Mouse (Mus musculus) urinary bladder, adult 2 months (tissue): ENCODE results near the gene Mip. TPM values are rescaled to one million over a fixed set of nuclear protein-coding genes. Genes with fewer than 3 reads are reported as not detected.
"Not testable (repeated sequence)": the region's sequence is repeated elsewhere in the genome, so short reads cannot be mapped to it uniquely, and the experiment has no call there.

Experiments used
- DNase-seq: peaks from one replicate; pipeline ENCODE4 v3.0.0; 2022; ENCODE audit warnings: low spot score
- polyA plus RNA-seq: library from polyadenylated mRNA; depleted of rRNA; stranded (reverse); fragments of >200 nt; gene quantifications from 2 replicates; pipeline ENCODE4 v1.2.3, GENCODE M21; 2012

Gene Mip
- polyA plus RNA-seq, 1 experiment = not detected

DNA sequence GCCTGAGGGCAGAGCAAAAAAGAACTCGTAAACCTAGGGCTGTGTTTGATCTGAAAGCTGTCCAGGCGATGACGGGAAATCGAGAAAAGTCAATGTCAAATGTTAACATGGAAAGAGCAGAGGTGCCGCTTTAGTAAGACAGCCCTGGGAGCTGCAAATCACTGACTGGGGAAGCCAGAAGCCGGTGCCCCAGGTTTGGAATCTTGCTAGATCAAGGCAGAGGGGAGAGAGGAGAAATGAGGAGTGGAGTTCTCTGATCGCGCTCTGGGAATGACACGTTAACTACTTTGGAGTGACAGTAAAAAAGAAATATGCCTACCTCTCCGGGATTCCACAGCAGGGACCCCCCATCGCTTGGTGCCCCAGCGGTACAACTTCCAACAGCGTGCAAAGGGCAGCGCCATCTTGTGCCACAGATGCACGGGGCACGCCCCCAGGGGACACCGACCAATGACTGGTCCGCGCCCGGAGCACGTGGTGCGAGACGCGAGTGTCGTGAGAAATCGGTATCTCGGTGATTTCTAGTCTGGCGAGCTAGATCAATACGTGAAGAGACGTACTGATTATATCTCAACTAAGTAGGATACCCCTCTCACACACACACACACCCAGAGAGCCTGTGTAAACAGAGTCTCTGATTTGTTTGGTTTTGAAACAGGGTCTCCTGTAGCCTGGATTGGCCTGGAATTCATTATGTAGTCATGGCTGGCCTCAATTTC lies 14.1 kb upstream of the Mip start, which contains the start of gene Spryd4:
TSS of gene Spryd4 (minus strand) at position 418 of the 719 bp plus-strand sequence.
- DNase-seq = peak; percentile 80

DNA sequence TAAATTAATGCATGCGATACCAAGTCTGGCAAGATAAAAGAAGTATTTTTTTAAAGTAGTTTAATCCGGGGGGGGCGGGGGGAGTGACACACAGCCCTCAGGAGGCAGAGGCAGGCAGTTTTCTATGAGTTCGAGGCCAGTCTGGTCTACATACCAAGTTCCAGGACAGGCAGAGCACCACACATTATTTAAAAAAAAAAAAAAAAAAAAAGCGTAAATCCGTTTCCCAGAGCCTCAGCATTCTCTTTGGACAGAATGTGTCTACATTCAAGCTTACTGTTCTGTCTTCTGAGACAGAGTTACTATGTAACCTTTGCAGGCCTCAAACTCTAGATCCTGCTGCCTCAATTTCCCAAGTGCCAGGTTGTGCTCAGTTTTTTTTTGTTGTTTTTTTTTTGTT lies 13.5 kb upstream of the Mip start:
- no peak for DNase-seq

DNA sequence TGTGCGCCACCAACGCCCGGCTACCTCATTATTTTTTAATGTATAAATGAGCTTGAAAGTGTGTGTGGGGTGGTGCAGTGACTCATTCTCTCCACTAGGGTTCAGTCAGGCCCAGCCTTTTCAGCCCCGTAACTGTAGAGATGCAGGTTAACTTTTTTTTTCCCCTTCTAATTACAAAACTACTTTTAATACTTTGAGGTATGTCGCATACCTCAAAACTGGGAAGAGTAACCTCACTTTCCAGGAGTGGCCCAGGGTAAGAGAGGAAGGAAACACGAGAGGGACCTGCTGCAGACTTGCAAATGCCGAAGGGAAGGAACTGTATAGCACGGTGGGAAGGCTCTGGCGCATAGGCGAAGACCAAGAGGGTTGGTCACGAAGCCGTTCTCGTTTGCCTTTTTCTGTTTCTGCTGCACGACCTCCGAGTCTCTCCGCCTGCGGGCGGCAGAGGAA lies 12.7 kb upstream of the Mip start:
- no peak for DNase-seq

DNA sequence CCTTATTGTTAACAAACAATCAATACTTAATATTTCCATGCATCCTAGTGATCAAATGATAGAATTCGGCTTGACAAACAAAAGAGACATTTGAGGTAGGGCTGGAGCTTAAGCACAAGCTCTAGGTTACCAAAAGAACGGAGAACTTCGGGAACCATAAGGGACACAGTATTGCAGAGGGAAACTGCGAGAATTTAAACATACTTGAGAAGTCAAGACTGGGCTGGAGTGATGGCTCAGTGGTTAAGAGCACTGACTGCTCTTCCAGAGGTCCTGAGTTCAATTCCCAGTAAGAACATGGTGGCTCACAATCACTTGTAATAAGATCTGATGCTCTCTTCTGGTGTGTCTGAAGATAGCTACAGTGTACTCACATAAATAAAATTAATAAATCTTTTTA lies 11.5 kb upstream of the Mip start:
- DNase-seq = not testable (repeated sequence)

DNA sequence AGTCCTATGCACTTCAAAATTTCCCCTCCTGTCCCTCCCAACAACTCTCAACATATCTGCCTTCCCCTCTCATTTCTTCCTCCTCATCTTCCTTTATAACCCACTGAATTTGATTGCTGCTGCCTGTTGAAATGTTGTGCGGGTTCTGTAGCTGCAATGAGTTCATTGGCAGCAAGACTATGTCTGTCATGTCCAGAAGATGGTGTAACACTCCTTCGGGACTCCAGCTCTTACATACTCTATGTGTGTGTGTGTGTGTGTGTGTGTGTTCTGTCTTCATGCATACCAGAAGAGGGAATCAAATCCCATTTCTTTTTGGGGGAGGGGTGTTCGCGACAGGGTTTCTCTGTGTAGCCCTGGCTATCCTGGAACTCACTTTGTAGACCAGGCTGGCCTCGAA lies 10.7 kb upstream of the Mip start:
- no peak for DNase-seq

DNA sequence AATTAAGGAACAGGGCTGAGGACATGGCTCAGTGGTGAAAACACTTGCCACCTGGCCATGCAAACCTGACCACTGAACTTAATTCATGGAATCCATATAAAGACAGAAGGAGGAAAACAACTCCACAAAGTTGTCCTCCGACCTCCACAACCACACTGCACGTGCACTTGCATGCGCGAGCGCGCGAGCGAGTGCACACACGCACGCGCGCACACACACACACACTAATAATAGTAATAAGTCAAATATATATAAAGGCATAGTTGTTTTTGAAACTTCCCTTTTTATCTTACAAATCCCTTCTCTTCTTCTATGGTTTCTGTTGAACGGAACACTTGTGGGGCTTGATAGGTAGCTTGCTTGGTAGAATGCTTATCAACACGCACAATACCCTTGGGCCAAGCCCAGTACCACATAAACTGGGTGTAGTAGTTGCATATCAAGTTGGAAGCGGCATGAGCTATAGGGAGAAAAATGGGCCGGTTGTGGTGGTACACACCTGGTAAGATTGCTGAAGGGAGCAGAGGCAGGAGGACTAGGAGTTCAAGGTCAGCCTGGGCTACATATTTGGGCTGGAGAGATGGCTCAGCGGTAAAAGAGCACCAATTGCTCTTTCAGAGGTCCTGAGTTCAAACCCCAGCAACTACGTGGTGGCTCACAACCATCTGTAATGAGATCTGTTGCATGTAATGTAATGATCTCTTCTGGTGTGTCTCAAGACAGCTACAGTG lies 7.1 kb upstream of the Mip start:
- DNase-seq = no peak

DNA sequence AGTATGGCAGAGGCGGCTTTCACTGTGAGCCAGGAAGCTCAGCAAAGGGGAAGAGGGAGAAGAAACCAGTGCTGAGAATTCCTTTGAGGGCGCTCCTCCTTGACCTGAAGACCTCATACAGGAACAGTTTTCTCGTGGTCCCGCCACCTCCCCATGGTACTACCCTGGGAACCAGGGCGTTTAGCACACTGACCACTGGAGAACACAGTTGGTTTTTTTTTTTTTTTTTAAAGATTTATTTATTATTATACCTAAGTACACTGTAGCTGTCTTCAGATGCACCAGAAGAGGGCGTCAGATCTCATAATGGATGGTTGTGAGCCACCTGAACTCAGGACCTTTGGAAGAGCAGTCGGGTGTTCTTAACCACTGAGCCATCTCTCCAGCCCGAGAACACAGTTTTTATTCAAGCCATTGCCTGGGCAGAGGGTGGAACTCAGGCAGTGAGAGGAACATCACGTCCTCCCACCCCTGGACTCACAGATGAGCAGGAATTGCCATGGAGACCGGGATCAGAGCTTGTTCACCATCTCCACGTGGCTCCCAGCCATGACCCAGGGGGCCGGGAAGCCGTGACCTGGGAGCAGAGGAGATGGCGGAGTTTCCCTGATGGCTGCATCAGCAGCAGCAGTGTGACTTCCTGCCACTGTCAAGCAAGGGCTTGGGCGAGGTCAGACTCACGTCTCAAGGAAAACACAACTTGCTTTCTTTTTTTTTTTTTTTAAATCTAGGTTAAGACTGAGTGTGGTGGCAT lies 3.9 kb upstream of the Mip start:
- no peak for DNase-seq

DNA sequence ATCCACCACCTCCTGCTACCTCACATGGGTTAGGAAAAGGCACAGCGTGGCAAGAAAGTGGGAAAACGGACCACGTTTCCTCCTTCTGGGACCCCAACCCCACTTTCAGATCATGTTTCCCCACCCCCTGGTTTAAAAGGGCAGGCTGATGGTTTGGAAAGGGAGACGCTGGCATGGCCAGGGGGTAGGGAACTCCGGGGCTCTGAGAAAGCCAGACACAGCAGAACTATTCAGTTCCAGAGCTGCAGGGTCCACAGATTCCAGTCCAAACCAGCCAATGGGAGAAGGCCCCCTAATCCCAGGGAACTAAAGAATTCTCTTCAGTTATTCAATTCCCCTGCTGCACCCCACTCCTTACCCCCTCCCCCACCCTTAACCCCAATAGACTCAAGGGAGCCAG lies 574 bp upstream of the Mip start:
- no peak for DNase-seq

DNA sequence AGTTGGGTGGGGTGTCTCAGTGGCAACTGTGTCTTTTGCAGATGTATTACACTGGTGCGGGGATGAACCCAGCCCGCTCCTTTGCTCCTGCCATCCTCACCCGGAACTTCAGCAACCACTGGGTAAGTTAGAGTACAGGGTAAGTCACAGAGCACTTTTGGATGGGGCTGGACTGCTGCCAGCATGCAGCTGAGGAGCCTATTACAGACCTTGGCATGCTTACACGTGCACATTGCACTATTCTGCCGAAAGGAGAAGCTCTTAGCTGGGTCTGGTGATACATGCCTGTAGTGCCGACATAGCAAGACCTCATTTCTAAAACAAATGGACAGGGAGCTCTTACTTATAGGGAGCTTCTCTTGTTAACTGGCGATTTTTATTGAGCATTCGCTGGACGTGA lies 2.0 kb downstream of the Mip start:
- no peak for DNase-seq

DNA sequence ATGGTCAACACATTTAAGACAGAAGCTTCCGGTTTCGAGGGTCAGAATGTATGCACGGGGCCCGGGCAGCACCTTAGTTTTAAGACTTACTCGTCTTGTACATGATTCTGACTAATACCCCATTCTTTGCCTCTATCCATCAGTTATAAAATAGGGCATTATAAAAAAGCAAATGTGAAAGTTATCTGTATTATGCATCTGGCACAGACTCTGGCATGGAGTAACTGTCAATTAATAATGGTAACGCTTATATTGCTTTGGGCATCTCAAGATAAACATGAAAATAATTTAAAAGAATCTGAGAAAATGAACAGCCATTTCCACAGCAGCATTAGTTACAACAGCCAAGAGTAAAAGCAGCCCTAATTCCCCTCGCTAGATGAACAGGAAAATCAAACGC lies 2.4 kb downstream of the Mip start:
- no peak for DNase-seq

DNA sequence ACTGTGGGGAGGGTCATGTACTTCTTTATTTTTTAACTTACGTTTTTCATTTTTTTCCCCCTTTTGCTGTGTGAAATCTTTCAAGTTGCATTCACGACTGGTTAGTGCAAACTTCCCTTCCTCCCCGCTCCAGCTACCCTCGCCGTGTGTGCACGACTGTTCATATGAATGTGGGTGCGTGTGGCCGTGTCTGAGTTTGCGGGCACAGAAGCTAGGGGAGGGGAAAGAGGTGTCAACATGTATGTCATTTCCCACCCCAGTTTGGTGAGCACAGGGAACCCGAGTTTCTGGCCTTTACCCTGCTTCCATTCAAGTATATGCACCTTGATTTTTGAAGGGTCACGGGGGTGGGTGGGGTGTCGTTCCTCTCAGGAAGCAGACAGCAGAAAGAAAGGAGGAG lies 4.9 kb downstream of the Mip start:
- no peak for DNase-seq

DNA sequence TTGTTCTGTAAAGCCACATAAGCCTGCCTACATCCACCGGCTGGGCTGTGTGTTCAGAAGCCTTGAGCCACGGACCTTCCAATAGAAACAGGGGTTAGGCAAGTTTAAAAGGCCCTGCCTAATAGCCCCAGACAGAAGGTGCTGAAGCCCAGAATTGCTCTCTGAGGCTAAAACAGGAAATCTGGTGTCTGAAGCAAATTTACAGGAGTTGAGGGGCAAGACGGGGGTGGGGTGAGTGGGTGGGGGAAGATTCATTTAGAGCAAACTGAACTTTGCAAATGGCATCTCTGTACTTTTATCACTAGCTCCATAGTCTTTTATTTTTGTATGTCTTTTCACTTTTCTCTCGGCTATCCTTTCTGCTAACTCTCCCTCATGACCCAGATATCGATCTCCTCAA lies 5.5 kb downstream of the Mip start:
- DNase-seq = no peak

DNA sequence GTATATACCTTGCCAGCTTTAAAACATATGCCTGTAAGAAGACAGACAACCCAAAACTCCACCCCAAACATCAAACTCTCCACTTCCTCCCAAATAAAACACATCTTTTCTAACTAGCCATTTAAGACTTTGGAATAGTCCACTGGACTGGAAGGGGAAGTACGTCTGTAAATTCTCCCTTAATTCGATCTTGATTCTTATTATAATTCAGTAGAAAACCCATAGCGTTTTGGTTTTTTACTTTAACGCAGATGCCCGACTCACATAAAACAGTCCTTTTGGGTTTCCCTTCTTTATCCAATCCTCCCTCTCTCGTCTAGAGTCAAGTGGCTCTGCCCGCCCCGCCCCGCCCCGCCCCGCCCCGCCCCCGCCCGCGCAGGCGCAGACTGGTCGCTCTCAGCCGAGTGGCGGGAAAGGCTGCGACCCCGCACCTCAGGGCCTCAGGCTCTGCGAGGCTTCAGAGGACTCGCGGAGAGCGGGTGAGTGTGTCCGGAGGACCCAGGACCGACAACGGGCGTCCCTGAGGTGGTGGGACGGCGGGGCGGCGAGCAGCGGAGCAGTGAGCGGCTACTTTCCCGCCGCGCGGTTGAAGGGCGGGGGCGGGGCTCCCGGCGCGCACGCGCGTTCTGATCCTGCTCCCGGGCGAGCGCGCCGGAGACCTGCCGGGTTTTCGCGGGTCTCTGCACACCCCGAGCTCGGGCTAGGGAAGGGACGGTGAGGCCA lies 6.2 kb downstream of the Mip start, which contains the start of gene Timeless:
TSS of gene Timeless (plus strand) at position 369 of the 723 bp plus-strand sequence.
- peak; percentile 97 for DNase-seq

DNA sequence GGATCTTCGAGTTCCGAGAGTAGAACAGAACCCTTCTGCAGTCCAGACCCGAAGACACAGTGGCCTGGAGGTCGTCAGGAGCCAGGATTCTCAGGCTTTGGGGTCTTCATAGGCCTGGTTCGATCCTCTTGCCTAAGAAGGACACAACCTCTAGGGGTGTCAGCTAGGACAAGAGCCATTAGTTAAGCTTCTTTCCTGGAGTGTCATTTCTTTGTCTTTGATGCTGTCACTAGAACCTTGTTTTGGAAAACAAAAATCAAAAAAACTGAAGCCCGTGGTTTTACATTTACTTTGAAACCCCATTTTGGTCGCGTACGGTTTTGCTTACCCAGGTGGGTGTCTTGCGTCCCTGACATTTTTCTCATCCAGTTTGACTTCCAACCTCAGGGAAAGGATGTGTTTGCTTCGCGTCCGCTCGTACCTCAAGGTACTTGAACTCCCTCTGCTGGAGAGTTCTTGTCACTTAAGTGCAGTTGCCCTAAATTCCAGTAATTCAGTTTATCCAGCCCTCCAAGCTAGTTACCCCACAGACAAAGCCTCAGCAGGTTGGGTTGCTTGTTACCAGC lies 6.9 kb downstream of the Mip start:
- DNase-seq = no peak

DNA sequence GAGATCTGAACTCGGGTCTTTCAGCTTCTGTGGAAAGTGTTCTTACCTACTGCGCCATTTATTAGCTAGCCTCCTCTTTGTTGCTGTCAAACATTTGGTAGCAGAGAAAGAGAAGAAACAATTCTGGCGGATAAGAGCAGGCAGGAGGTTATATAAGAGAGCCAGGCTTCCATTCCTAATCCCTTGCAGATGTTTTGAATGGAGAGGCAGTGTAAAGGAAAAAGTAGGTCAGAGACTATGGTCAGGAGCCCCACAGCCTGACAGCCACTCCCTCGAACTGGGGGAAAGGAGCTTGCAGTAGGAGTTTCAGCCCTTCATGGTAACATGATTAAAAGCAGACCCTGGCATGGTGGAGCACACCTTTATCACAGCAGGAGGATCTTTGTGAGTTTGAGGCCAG lies 10.7 kb downstream of the Mip start:
- DNase-seq = no peak

DNA sequence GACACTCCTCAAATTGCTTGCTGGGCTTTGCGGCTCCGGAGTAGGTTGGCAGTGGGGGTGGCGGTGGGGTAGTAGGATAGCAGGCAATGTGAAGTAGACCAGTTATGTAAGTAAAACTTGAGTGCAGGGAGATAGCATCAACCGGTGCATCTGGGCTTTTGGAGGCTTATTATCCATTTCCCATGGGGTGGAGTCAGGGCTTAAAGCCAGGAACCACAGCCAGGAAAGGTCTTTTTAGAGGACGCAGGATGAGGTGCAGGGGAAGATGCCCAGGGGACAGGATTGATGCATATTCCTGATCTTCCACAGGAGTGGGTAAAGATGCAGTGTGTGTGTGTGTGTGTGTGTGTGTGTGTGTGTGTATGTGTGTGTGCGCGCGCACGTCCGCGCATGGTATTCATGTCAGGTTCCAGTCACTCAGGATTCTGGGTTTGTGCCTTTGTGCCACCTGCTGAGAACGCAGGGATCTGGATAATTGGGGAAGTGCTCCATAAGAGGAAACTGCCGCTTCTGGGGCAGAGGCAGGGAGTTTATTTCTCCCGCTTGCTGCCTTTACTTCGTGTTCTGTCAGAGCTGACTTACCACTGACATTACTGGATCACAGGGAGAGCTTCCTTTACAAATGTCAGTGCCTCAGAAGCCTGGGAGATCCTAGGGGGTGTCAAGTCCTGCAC lies 12.3 kb downstream of the Mip start:
- DNase-seq = no peak

DNA sequence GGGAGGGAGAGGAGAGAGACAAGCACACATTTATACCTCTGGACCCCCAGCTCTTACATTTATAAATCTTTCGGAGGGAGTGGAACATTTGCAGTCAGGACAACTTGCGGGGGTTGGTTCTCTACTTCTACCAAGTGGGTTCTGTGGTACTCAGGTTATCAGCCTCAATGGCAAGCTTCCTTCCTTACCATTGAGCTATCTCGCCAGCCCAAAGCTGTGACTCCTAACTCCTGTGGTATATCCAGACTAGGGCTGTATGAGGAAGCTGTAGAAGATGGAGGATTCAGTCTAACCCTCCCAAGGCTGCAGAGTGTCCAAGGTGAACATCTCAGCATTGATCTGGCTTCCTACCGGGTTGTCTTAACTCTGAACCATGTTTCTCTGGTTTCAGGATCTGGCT lies 13.5 kb downstream of the Mip start:
- no peak for DNase-seq

DNA sequence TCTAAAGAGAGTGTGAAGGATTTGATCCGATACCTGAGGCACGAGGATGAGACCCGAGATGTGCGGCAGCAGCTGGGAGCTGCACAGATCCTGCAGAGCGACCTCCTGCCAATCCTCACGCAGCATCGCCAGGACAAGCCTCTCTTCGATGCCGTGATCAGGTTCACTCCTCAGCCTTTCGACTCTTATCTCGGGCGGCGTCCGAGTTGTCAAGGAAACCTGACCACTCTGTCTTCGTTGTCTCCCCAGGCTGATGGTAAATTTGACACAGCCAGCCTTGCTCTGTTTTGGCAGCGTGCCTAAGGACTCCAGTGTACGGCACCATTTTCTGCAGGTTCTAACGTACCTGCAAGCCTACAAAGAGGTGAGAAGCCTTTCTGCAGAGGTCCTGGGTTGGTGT lies 14.5 kb downstream of the Mip start:
- no peak for DNase-seq

DNA sequence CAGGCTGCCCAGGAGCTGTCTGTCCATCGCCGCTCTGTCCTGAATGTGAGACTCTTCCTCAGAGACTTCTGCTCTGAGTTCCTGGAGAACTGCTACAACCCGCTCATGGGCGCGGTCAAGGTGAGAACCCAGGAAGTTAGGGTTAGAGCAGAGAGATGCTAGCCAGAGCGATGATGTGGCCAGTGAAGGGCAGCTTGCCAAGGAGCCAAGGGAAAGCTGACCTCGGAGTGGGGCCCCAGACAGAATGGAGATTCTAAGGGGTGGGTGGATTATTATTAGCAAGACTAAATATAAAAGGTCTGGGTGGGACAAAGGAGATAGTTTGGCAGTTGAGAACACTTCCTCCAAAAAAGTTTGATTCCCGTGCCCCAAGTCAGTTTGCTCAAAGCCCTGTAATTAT lies 17.6 kb downstream of the Mip start:
- DNase-seq = no peak

DNA sequence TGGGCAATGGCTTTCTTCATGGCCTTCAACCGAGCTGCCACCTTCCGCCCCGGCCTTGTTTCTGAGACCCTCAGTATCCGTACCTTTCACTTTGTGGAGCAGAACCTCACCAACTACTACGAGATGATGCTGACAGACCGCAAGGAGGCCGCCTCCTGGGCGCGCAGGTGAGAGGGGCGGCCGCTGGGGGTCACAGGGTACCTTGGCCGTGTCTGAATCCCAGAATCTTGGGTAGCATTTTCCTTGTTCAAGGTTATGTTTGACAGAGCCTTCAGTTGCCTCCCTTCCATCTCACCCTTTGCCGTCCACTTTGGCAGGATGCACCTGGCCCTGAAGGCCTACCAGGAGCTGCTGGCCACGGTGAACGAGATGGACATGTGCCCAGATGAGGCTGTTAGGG lies 18.5 kb downstream of the Mip start:
- no peak for DNase-seq
